Mouse (Mus musculus): ENCODE results near the gene Zgpat.

The Zgpat gene

DNA sequence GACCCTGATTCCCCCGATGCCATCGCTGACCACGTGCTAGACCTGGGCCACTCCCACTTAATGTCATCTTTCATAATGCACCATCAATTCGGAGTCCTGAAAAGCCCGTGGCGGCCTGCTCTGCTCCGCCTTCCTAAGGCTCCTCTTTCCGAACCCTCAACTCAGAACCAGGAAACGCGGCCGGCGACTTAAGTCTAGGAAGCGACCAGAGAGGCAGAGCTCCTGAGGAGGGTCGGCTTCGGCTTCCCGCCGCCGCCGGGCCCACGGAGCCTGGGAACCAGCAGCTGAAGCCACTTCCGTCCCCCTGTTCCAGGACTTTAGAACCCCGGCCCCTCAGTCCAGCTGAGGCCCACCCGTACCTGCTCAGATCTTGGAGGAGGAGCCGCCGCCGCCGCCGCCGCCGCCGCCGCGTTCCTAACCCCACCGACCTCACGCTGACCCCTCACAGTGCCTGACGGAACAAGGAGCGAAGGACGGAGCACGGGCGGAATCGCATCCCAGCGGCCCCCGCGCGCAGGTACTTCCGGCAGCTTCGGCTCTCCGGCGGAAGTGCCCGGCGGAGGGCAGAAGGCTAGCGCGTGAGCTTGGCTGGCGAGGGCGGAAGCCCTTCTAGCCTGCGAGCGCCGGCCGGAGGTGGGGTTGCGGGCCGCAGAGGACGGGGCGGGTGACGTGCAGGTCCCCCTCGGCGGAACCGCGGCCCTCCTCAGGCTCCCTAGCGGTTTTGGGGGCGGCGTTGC, at the start of gene Zgpat, which contains the start of gene Arfrp1:
Gene Zgpat, plus strand, starts transcription at position 69 of the 737 bp plus-strand sequence.
Gene Arfrp1, minus strand, starts transcription at position 545 of the 737 bp plus-strand sequence.
- peak; percentile 85 for DNase-seq

DNA sequence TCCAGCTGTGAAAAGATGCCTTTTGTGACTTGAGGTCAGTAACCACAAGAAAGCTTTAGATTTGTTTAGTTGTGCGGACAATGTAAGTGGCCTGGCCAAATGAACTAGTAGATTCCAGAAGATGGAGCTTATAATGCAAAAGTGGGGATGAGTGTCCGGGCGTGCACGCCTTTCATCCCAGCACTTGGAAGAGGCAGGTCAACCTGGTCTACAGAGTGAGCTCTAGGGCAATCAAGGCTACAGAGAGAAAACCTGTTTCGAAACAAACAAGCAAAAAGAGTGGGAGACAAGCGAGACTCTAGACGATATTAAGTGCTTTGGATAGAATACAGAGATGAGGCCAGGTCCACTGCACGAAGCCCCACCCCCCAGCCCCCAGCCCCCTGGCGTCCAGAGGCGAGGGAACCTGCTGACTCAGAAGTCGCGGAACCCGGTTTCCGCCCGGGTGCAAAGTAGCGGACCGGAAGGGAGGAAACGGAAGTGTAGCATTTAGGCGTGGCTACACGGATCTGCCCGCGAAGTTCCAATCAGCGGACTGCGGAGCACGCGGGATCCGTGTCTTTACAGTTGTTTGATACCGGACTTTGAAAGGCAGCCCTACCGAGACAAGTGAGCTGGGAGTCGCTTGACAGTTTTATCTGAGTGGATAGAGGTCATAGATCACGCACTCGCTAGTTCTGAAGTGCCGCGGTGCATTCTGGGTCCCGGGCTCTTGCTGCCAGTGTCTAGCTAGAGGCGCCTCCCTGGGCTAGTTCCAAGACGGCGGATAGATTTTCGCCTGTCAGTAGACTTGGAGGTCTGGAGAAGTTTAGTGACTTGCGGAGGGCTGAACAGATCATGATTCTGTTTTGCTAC, 45.3 kb upstream of the Zgpat start, which contains the start of gene Rtel1:
Gene Rtel1, plus strand, starts transcription at position 492 of the 855 bp plus-strand sequence.
- DNase-seq: peak; percentile 78

GRCm38 (mm10) chr2:181320103-181320499, 44.6 kb upstream of the Zgpat start:
- DNase-seq: no peak

- DNase-seq: no peak
These were observed 42.6 kb upstream of the Zgpat start for GRCm38 (mm10) chr2:181322136-181322535.

DNA sequence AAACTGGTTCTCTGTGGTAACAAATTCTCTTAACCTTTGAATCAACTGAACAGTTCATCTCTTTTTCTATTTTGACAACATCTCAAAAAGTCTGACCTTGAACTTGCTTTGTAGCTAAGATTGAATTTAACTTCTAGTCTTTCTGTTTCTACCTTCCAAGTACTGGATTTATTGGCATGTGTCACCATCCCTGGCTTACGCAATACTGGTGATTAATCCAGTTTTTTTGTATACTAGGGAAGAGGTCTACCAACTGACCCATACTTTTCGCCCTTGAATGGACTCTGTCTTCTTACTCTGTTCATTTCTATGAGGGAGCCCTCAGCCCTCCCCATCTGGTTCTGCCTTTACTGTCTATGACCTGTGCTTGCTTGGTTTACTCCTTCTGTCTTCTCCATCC, 38.6 kb upstream of the Zgpat start:
- DNase-seq: no peak

GRCm38 (mm10) chr2:181332542-181332941, 32.2 kb upstream of the Zgpat start:
- no peak for DNase-seq

DNA sequence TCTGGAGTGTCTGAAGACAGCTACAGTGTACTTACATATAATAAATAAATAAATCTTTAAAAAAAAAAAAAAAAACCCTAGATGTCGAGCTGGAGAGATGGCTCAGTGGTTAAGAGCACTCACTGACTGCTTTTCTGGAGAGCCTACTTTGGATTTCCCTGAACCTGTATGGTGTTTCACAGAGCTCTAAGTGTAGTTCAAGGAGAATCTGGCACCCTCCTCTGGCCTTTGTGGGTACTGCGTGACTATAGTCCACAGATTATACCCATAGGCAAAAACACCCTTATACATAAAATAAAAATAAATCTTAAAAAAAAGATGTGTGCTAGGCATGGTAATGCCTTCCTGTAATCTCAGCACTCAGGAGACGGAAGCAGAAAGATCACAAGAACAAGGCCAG, 30.7 kb upstream of the Zgpat start:
- peak; percentile 83 for DNase-seq

DNA sequence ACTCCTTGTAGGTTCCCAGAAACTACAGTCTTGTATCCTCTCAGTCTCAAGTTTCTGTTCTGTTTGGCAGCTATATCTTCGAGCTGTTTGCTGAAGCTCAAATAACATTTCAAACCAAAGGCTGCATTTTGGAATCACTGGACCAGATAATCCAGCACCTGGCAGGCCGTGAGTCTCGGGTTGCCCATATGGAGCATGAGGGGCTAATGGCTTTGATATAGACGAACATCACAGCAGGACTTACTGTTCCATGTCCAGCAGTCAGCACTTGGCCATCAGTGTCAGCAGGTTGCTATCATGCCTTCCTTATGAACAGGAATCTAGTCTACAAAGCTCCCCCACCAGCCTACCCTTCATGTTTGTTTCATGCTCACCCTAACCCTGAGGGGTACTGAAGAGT, 24.3 kb upstream of the Zgpat start:
- DNase-seq: peak; percentile 75

DNA sequence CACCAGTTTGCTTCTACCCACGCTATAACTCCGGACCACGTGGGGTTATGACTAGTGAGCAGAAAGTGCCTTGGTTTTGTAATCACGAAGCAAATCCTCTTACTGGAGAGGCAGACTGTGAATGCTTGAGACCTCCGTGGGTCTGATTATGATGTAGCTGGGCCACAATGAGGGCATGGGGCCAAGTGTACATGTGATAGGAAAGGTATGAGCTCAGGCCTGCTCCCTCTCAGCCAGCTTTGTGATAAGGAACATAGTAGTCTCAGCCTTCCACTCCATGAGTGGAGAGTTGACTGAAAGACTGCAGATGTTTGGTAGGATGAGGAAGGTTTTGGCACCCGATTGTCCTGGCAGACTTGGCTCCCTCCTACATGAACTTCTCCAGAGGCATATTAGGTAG, 22.0 kb upstream of the Zgpat start:
- no peak for DNase-seq

DNA sequence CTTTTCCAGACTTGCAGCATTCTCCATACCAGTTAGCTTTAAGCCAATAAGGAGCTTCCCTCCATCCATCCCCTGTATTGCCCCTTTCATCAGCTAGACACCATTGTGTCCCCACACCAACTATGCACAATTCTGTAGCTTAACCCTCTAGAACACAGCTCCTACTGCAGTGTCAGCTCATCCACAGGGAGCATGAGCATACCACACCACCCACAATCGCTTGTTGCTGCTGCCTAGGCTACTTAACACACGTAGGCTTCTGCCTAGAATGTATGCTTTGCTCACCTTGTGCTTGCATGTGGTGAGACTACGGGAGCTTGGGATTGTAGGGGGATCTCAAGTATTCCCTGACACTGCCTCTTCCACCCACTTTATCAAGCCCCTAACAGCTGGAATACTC, 7.9 kb upstream of the Zgpat start:
- DNase-seq: no peak

DNA sequence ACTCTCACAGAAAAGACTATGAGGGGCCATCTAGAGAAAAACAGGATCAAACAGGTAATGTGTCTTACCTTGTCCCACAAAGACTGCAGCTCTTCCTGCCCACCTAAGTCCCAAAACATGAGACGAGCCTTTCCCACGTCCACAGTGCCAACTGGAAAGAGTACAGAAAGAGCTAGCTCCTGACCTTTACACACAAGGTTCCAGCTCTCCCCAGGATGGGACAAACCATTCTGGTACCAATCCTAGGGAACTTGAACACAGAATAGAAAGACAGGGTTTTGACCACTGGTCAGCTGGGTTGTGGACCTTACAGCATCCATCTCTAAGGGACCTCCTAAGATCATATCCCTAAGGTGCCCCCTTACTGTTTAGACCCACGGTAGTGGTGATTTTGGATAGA, 782 bp upstream of the Zgpat start:
- no peak for DNase-seq

DNA sequence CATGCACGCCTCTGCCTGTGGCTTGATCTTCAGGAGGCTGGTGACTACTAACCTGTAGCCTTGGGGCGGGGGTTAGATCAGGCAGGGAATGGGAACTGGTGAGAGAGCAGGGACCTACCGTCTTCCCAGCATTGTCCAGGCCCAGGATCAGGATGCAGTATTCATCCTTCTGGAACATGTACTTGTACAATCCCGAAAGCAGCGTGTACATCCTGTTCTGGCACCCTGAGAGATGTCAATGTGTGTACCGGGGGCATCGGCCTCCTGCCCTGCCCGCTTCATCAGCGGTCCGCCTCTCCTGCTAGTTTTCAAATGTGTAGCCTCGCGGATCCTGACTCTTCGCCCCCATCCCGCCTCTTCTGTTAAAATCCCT, 255 bp upstream of the Zgpat start:
- peak; percentile 38 for DNase-seq

DNA sequence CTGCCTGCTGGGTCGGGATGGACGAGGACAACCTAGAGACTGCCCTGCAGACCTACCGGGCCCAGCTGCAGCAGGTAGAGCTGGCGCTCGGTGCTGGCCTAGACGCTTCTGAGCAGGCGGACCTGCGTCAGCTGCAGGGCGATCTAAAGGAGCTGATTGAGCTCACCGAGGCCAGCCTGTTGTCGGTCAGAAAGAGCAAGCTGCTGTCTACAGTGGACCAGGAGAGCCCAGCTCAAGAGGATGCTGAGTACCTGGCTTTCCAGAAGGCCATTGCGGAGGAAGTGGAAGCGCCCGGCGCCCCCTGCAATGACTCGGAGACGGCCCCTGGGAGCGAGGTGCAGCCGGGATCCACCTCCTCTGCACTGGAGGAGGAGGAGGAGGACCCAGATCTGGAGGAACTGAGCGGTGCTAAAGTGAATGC, 937 bp downstream of the Zgpat start:
- no peak for DNase-seq

DNA sequence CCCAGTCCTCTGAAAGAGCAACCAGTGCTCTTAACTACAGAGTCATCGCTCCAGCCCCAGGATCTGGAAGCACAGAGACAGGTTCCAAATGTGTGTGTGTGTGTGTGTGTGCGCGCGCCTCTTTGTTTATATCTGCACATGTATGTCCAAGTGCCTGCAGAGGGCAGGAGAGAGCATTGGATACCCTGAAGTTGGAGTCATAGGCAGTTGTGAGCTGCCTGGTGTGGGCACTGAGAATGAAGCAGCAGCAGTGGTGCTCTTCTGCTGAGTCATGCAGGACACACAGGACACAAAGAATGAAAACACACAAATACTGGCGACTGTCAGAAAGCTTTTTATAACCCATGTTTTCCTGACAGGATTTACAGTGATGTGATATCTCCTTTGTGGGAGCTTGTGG, 5.3 kb downstream of the Zgpat start:
- DNase-seq: no peak

DNA sequence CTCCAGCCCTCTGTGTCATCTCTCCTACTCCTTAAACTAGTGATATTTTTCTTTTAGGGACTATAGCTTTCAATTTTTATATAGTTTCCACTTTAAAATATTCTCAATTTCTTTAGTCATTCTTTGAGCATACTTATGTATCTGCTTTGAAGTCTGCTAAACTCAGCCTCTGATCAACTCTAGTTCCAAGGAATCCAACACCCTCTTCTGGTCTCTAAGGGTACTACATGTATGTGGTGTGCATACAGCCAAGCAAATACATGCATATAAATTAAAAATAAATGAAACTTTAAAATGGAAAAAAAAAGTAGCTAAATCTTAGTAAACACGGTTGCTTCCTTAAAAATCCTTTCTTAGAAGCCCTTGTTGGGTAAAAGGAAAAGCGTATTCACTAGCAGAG, 11.1 kb downstream of the Zgpat start:
- DNase-seq: peak; percentile 49

- DNase-seq: no peak
These were observed 12.5 kb downstream of the Zgpat start for GRCm38 (mm10) chr2:181377230-181377629.

DNA sequence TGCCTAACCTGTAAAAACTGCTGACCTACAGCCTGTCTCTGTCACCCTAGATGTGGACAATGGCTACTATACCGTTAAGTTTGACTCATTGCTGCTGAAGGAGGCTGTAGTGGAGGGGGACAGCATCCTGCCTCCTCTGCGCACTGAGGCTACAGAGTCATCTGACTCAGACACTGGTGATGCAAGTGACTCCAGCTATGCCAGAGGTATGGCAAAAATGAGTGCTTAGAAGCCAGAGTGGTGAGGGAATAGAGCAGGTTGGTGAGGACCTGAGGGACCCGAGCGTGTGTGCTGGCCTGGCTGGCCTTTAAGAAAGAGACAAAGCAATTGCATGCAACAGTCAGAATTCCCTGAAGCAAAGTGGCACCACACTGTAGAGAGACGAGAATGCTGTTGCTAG, 14.0 kb downstream of the Zgpat start:
- DNase-seq: no peak

DNA sequence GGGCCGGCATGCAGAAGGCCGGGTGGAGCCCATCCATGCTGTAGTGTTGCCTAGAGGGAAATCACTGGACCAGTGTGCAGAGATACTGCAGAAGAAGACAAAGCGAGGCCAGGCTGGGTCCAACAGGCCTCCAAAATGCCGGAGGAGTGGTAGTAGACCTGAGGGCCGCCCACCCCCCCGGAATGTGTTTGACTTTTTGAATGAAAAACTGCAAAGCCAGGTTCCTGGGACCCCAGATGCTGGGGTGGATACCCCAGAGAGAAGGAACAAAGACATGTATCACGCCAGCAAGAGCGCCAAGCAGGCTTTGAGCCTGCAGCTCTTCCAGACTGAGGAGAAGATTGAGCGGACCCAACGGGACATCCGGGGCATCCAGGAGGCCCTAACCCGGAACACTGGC, 15.1 kb downstream of the Zgpat start, which contains the start of gene Lime1:
Gene Lime1, plus strand, starts transcription at position 301 of the 400 bp plus-strand sequence.
- DNase-seq: no peak

- no peak for DNase-seq
These were observed 15.5 kb downstream of the Zgpat start for GRCm38 (mm10) chr2:181380251-181380650.

DNA sequence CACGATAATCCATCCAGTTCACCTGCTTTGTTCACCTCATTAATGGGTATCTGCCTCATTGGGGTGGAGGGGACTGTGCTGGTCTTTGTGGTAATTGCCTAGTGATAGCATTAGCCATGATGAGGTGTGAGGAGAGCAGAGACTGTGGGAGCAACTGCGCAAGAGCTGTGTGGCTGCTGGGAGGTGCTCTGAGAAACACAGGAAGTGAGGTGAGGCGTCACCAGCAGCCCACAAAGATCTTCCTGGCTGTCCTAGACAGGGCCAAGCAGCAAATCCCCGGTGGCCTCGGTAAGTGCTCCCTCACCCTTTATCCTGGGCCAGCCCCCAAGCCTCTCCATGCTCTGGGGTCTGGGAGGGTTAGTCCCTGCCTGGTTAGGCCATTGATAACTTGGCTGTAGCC, 16.4 kb downstream of the Zgpat start:
- no peak for DNase-seq

DNA sequence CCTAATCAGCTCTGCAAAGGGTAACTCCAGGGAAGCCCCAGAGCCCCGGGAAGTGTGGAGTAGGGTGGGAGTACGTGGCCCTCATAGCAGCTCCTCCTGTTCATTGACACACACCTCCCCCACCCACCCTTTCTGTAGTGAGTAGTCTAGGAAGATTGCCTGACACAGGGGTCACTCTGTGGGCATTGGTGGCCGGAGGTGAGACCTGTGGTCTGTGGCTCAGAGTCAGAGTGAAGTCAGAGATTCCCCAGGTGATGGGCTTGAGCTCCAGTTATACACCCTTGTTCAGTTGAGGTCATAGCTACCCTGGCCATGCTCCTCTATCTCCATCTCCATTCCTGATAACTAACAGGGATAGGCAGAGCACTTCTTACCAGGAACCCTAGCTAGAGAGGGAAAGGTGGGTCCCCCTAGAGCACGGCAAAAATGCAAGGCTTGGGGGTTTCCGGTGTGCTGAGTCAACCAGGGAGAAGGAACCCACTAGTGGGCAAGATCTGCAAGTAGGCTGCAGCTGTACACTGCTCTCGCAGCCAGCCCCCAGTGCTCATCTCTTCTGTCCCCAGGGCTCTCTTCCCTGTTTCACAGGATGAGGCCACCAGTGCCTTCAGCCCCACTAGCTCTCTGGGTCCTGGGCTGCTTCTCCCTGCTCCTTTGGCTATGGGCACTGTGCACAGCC, 17.0 kb downstream of the Zgpat start:
- DNase-seq: no peak

GRCm38 (mm10) chr2:181384463-181384862, 19.7 kb downstream of the Zgpat start:
- peak; percentile 38 for DNase-seq

- DNase-seq: peak; percentile 58
These were observed 20.2 kb downstream of the Zgpat start for GRCm38 (mm10) chr2:181384919-181385391.

Data from cerebellum, adult 9-10 months (tissue).